Mouse (Mus musculus) liver, adult 2 months (tissue): Measurements from ENCODE around the gene Ppan. TPM values are rescaled to one million over a fixed set of nuclear protein-coding genes. Genes with fewer than 3 reads are reported as not detected.

ENCODE experiments used
- DNase-seq: peaks from one replicate; pipeline ENCODE4 v3.0.0-alpha.2; 2011; ENCODE audit warnings: low read depth, low spot score; ENCODE audit errors: extremely low read depth
- H3K27ac ChIP-seq: fragments of 200-500 bp; replicated peaks from 2 replicates; pipeline ENCODE4 v1.5.1; 2012; ENCODE audit warnings: low read depth, mild to moderate bottlenecking, control low read depth, inconsistent platforms, low read length; ENCODE audit not compliant: insufficient read depth
- H3K27me3 ChIP-seq: fragments of 200-500 bp; 2 replicates; pipeline ENCODE4 v1.6.1; 2012; ENCODE audit warnings: mild to moderate bottlenecking, moderate library complexity, low read length, inconsistent platforms; ENCODE audit not compliant: control insufficient read depth, insufficient read depth
- H3K36me3 ChIP-seq: fragments of 200-500 bp; 2 replicates; pipeline ENCODE4 v1.6.1; 2012; ENCODE audit warnings: low read length, inconsistent platforms; ENCODE audit not compliant: control insufficient read depth, insufficient read depth
- H3K4me1 ChIP-seq: fragments of 200-500 bp; 2 replicates; pipeline ENCODE4 v1.6.1; 2011; ENCODE audit warnings: low read length; ENCODE audit not compliant: control insufficient read depth, insufficient read depth
- H3K4me3 ChIP-seq: fragments of 200-500 bp; 2 replicates; pipeline ENCODE4 v1.5.1; 2011; ENCODE audit warnings: low read depth, mild to moderate bottlenecking, control low read depth, low read length, moderate library complexity; ENCODE audit not compliant: insufficient read depth
- H3K79me2 ChIP-seq: fragments of 200-500 bp; 2 replicates; pipeline ENCODE4 v1.6.1; 2012; ENCODE audit warnings: inconsistent platforms, mild to moderate bottlenecking, low read length, moderate library complexity; ENCODE audit not compliant: control insufficient read depth, insufficient read depth
- H3K9ac ChIP-seq: fragments of 200-500 bp; 2 replicates; pipeline ENCODE4 v1.6.1; 2012; ENCODE audit warnings: low read depth, mild to moderate bottlenecking, control low read depth, inconsistent platforms, low read length
- CTCF ChIP-seq: fragments of 200-500 bp; IDR thresholded peaks from 2 replicates; pipeline ENCODE4 v1.5.1; 2011; ENCODE audit warnings: low read depth, low read length, control low read depth
- POLR2A ChIP-seq: fragments of 200-500 bp; IDR thresholded peaks from 2 replicates; pipeline ENCODE4 v1.6.1; 2011; ENCODE audit warnings: low read length, control low read depth; ENCODE audit not compliant: insufficient read depth; ENCODE audit errors: extremely low read depth
- WGBS: fragments of 180-500 bp; shearing (Covaris S2); methylation state at CpG from one replicate; pipeline ENCODE4 v1.1.7; 2018; 5-methylcytosine and 5-hydroxymethylcytosine counted together
- polyA plus RNA-seq: library from polyadenylated mRNA; depleted of rRNA; stranded (reverse); fragments of >200 nt; gene quantifications from 2 replicates; pipeline ENCODE4 v1.2.3, GENCODE M21; 2012
- total RNA-seq: library from RNA; depleted of rRNA; stranded (reverse); fragments of >200 nt; gene quantifications from 2 replicates; pipeline ENCODE4 v1.2.3, GENCODE M21; 2014

Ppan gene
- total and polyA plus RNA-seq, 2 experiments, result 6.5 to 69.6 TPM

DNA sequence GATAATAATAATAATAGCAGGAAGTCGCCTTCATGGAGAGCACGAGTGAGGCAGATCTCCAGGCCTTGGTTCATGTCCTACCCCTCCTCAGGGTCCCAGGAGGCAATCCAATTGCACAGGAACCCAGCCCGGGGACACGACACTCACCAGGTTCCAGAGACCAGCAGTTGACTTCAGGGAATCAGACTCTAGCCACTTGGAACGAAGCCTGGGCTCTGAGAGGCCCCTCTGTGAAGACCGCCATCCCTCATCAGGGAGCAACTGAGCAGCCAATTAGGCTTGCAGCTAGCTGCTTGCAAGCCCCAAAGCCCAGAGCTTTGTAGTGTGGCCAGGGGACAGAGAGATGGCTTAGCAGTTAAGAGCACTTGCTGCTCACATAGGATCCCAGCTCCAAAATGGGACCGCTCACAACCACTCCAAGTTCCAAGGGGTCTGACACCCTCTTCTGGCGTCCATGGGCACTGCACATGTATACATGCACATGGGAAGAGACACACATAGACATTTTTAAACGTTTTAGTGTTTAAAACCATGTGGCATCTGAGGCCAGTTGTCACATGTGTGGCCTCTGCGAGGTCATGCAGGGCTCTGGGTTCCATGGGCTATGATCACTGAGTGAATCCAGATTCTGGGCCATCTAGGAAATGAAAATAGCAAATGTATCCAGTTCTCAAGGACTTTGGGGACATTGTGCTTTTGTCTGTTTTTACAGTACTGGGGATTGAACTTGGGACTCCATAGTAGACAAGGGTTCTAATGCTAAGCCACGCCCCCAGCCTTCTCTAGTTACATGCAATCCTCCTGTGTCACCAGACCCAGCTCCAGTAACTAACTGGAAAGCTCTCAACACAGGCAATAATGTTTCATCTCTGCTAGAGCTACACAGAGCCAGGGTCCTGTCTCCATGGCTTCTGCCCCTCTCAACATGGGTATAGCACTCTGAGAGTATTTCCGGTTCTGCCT lies 17.5 kb upstream of the Ppan start:
- peak; percentile 46 for TF ChIP-seq CTCF
- no peak for TF ChIP-seq POLR2A
- Histone ChIP-seq H3K36me3 (peaks cover 14% of the 10 kb centered on the region), H3K9ac (no peak overlapping the region), H3K79me2 (peaks cover 6% of the 10 kb centered on the region; the same call in 1 of the 2 replicates), H3K27ac (0 out of 2 replicates have a peak overlapping the region, but pooled peaks have one; percentile 86), H3K4me3 (no peak overlapping the region), H3K27me3 (no peaks in the 10 kb centered on the region), H3K4me1 (peaks cover 24% of the 10 kb centered on the region)
- peak; percentile 58 for DNase-seq
- 73% methylated on average over 12 of the region's 12 CpGs for WGBS

DNA sequence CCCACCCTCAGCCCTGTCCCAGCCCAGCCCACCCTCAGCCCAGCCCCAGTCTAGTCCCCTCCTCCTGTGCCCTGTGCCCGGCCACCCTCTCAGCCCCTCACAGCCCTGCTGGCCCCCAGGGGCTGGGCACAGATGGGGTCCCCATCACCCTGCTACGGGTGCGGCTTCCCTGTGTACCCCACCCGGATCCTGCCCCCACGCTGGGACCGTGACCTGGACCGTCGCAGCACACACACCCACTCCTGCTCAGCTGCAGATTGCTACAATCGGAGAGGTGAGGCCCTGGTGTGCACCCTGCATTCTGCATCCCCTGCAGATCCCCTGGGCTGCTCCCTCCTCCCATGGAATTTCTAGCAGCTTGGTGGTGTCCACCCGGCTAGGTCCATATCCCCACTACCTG lies 15.0 kb upstream of the Ppan start:
- Histone ChIP-seq H3K79me2 (peaks cover 6% of the 10 kb centered on the region; the same call in 1 of the 2 replicates), H3K9ac (no peak overlapping the region), H3K4me1 (peaks cover 14% of the 10 kb centered on the region), H3K4me3 (no peak overlapping the region), H3K27me3 (no peaks in the 10 kb centered on the region), H3K27ac (no peak overlapping the region), H3K36me3 (peaks cover 14% of the 10 kb centered on the region)
- DNase-seq, result no peak
- no peak for TF ChIP-seq POLR2A
- TF ChIP-seq CTCF, result no peak
- WGBS, result 86% methylated on average over 10 of the region's 10 CpGs

DNA sequence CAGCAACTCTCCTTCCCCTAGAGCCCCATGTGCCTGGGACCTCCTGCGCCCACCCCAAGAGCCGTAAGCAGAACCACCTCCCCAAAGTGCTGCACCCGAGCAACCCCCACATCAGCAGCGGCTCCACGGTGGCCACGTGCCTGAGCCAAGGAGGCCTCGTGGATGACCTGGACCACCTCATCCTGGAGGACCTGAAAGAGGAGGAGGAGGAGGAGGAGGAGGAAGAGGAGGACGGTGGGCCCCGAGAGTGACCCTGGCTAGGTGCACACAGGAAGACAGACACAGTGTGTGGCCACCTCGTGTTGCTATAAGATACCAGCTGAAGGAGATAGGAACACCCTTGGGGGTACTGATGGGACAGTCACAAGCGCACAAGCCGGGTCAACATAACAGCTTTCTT lies 14.5 kb upstream of the Ppan start:
- Histone ChIP-seq H3K4me1 (peaks cover 14% of the 10 kb centered on the region), H3K27ac (no peak overlapping the region), H3K9ac (no peak overlapping the region), H3K27me3 (no peaks in the 10 kb centered on the region), H3K36me3 (peaks cover 14% of the 10 kb centered on the region), H3K79me2 (peaks cover 5% of the 10 kb centered on the region; the same call in 1 of the 2 replicates), H3K4me3 (no peak overlapping the region)
- 89% methylated on average over 12 of the region's 12 CpGs for WGBS
- TF ChIP-seq CTCF, result no peak
- no peak for TF ChIP-seq POLR2A
- DNase-seq, result no peak

DNA sequence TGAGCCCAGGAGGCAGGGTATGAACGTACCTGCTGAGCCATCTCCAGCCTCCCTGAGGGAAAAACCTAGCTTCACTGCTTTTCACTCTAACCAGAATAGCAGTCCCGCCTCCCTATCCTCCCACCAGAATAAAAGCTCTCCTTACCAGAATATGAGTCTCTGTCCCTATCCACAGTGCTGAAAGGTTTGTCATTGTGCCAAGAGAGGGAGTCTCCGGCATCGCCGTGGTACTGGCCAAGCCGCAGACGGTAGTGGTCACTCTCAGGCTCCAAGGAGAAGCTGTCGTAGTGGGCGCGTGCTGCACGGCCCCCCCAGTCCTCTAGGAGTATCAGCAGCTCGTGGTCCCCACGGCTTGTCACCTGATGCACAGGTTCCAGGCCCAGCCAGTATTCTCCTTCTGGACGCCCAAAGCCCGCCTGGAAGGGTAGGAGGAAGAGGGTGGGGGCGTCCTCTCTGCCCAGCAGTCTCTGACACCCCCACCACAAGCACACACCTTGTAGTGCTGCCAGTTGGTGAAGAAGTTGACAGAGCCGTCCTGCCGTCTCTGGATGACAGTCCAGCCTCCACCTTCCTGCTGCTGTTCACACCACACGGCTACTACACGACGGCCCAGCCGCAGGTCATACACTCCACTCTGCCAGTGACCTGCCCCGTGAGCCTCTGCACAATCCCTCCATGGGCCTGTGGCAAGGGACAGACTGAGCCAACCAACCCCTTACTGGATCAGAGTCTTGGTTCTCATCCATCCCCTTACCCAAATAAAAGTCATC lies 12.8 kb upstream of the Ppan start:
- H3K79me2 ChIP-seq, result no peaks in the 10 kb centered on the region
- no peak overlapping the region for H3K9ac ChIP-seq
- H3K27me3 ChIP-seq, result no peaks in the 10 kb centered on the region
- TF ChIP-seq POLR2A (no peak), CTCF (no peak)
- peaks cover 14% of the 10 kb centered on the region for H3K36me3 ChIP-seq
- WGBS, result 78% methylated on average over 23 of the region's 23 CpGs
- H3K4me3 ChIP-seq, result no peak overlapping the region
- DNase-seq, result no peak
- H3K4me1 ChIP-seq, result peaks cover 10% of the 10 kb centered on the region
- no peak overlapping the region for H3K27ac ChIP-seq

DNA sequence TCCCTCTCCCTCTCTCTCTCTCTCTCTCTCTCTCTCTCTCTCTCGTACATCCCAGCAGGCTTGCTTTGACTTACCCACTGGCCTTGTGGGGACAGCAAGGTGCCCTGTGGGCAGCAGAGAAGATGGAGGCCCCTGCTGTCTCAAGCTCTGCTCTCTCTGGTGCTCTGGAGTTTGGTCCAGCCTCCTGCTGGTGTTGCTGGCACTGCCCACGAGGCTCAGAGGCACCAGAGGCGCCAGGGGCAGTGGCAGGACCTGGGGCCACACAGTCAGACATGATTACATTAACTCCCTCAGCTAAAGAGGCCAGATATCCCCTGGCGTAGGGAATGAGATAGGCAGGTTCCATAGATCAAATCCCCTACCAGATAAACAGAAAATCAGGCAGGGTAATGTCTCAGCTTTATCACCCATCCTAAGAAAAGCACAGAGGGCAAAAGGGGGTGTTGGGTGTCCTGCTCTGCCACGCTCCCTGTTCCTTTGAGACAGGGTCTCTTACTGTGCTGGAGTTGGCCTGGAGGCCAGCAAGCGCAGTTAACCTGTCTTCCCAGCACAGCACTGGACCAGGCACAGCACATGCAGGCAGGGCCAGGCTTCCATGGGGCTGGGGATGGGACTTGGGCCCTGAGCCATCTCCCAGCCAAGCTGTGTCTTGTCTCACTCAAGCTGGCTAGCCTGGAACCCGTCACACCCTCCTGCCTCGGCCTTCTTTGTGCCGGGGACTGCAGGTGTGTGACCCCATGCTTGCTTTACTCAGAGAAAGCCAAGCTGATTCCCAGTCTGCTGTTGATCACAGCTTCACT lies 11.5 kb upstream of the Ppan start:
- no peak overlapping the region for H3K9ac ChIP-seq
- H3K27ac ChIP-seq, result no peak overlapping the region
- peaks cover 10% of the 10 kb centered on the region for H3K36me3 ChIP-seq
- no peak overlapping the region for H3K4me3 ChIP-seq
- H3K4me1 ChIP-seq, result peaks cover 4% of the 10 kb centered on the region; the same call in 1 of the 2 replicates
- no peak for DNase-seq
- no peak for TF ChIP-seq CTCF
- TF ChIP-seq POLR2A, result no peak
- no peaks in the 10 kb centered on the region for H3K27me3 ChIP-seq
- WGBS, result 72% methylated on average over 8 of the region's 9 CpGs
- H3K79me2 ChIP-seq, result no peaks in the 10 kb centered on the region
